Comparison of ENCODE assay signal across 24 mouse cellular contexts in genomic region chr14:105417967-105418366, GRCm38 (mm10).
A peak's percentile ranks its signal among the peaks of the same experiment; 100 is the strongest.
DNase-seq lines count a peak whose midpoint lies in the region; ATAC-seq and TF ChIP-seq lines count a peak whose summit lies in the region.
"Had no signal": no experiment of that assay in that cellular context is flagged by ENCODE, and none has a peak within 500 bp of the region (broad histone marks: within the 10 kb centered on the region; RNA-seq: fewer than 3 reads in every experiment).

No protein-coding gene starts in this region.

- peak; percentile 63 for DNase-seq in embryonic facial prominence, embryonic 14.5 days (ENCODE audit: low spot score)
- DNase-seq in embryonic facial prominence, embryonic 10.5 days (ENCODE audit: low spot score): no peak
- DNase-seq in lung, embryonic 14.5 days: peak; percentile 73
- DNase-seq in lung, postnatal 25 days (ENCODE audit: low spot score): no peak
- DNase-seq in lung, adult 2 months: no peak
- DNase-seq: adrenal gland, adult 8-10 months; adrenal gland, postnatal 14 days; adrenal gland, postnatal 36 days; B cell, adult 2 months; cerebellum, adult 11-12 months; cerebellum, adult 2 months; cerebellum, adult 9-10 months; cerebellum, postnatal 10 days; cerebellum, postnatal 25 days had no signal

- 28% methylated on average over 4 of the region's 4 CpGs for WGBS in embryonic facial prominence, embryonic 14.5 days
- 67% methylated on average over 4 of the region's 4 CpGs for WGBS in embryonic facial prominence, embryonic 10.5 days
- WGBS in lung, embryonic 14.5 days: 34% methylated on average over 4 of the region's 4 CpGs
- 35% methylated on average over 4 of the region's 4 CpGs for WGBS in lung, embryonic 16.5 days
- WGBS in lung, adult 2 months: 46% methylated on average over 4 of the region's 4 CpGs

- peaks cover 6% of the 10 kb centered on the region; the same call in 1 of the 2 replicates for H3K4me1 ChIP-seq in embryonic facial prominence, embryonic 14.5 days (ENCODE audit: control insufficient read depth, insufficient read depth, low read length)
- peaks cover 10% of the 10 kb centered on the region for H3K4me1 ChIP-seq in embryonic facial prominence, embryonic 10.5 days
- no peaks in the 10 kb centered on the region for H3K4me1 ChIP-seq in lung, embryonic 14.5 days (ENCODE audit: insufficient read depth)
- H3K4me1 ChIP-seq in lung, embryonic 16.5 days (replicated peaks; ENCODE audit: control insufficient read depth, insufficient read depth, low read length): peaks cover 5% of the 10 kb centered on the region; the same call in 1 of the 2 replicates
- no peaks in the 10 kb centered on the region for H3K4me1 ChIP-seq in lung, adult 2 months (ENCODE audit: control insufficient read depth, insufficient read depth, low read length)
- H3K4me1 ChIP-seq: forebrain, embryonic 13.5 days; forebrain, embryonic 15.5 days had no signal

- no peak overlapping the region for H3ac ChIP-seq in myocyte (ENCODE audit: control insufficient read depth, insufficient read length)

- no peak overlapping the region for H3K9ac ChIP-seq in embryonic facial prominence, embryonic 14.5 days (ENCODE audit: low read depth, low read length)
- no peak overlapping the region for H3K9ac ChIP-seq in lung, embryonic 14.5 days
- H3K9ac ChIP-seq in lung, embryonic 16.5 days (ENCODE audit: low read length): no peak overlapping the region
- H3K9ac ChIP-seq: embryonic facial prominence, embryonic 13.5 days; forebrain, embryonic 13.5 days; forebrain, embryonic 15.5 days had no signal

- H3K4me3 ChIP-seq in embryonic facial prominence, embryonic 14.5 days (ENCODE audit: low read depth, low read length): no peak overlapping the region
- H3K4me3 ChIP-seq in embryonic facial prominence, embryonic 10.5 days: no peak overlapping the region
- no peak overlapping the region for H3K4me3 ChIP-seq in lung, embryonic 14.5 days (ENCODE audit: low read depth, low read length)
- H3K4me3 ChIP-seq in lung, embryonic 16.5 days (ENCODE audit: low read length): no peak overlapping the region
- H3K4me3 ChIP-seq in lung, adult 2 months (replicated peaks; ENCODE audit: extremely low read depth, low read depth, low read length): no peak overlapping the region
- H3K4me3 ChIP-seq in myocyte: no peak overlapping the region
- H3K4me3 ChIP-seq: embryonic facial prominence, embryonic 13.5 days; forebrain, embryonic 13.5 days; forebrain, embryonic 15.5 days had no signal

- no peaks in the 10 kb centered on the region for H3K36me3 ChIP-seq in embryonic facial prominence, embryonic 14.5 days (ENCODE audit: control insufficient read depth, insufficient read depth, low read length)
- no peaks in the 10 kb centered on the region for H3K36me3 ChIP-seq in embryonic facial prominence, embryonic 10.5 days (replicated peaks)
- H3K36me3 ChIP-seq in lung, embryonic 14.5 days (ENCODE audit: insufficient read depth): no peaks in the 10 kb centered on the region
- H3K36me3 ChIP-seq in lung, embryonic 16.5 days (ENCODE audit: control insufficient read depth, insufficient read depth, low read length): no peaks in the 10 kb centered on the region
- no peaks in the 10 kb centered on the region for H3K36me3 ChIP-seq in myocyte (ENCODE audit: control insufficient read depth, insufficient read depth)
- H3K36me3 ChIP-seq: embryonic facial prominence, embryonic 13.5 days; forebrain, embryonic 15.5 days; G1E had no signal

- H3K79me2 ChIP-seq in myocyte (ENCODE audit: control insufficient read depth, insufficient read depth): no peaks in the 10 kb centered on the region

- no peaks in the 10 kb centered on the region for H3K9me3 ChIP-seq in embryonic facial prominence, embryonic 14.5 days (ENCODE audit: control insufficient read depth, low read length)
- no peaks in the 10 kb centered on the region for H3K9me3 ChIP-seq in embryonic facial prominence, embryonic 10.5 days
- H3K9me3 ChIP-seq in lung, embryonic 14.5 days (ENCODE audit: low read depth, low read length): no peaks in the 10 kb centered on the region
- no peaks in the 10 kb centered on the region for H3K9me3 ChIP-seq in lung, embryonic 16.5 days (ENCODE audit: control insufficient read depth, low read length)
- H3K9me3 ChIP-seq: embryonic facial prominence, embryonic 13.5 days; forebrain, embryonic 13.5 days; forebrain, embryonic 15.5 days had no signal

- no peak for ATAC-seq in embryonic facial prominence, embryonic 14.5 days (ENCODE audit: low read depth)
- peak; percentile 68 for ATAC-seq in lung, embryonic 14.5 days (ENCODE audit: insufficient read depth)
- ATAC-seq in lung, embryonic 16.5 days (ENCODE audit: low read depth): peak; percentile 76
- ATAC-seq: activated CD4-positive, CD25-positive, alpha-beta regulatory T cell, adult 4 months; CD4-positive, CD25-positive, alpha-beta regulatory T cell, adult 4 months; forebrain, embryonic 13.5 days; forebrain, embryonic 15.5 days; Patski had no signal

- TF ChIP-seq POLR2A in lung, adult 2 months (IDR thresholded peaks at IDR 0.05; ENCODE audit: borderline replicate concordance, extremely low read depth, low read depth, low read length): no peak
- no peak for TF ChIP-seq POLR2A in myocyte (IDR thresholded peaks at IDR 0.05; ENCODE audit: insufficient read length, low read depth)

- H3K27ac ChIP-seq in embryonic facial prominence, embryonic 14.5 days (replicated peaks; ENCODE audit: low read depth, low read length): no peak overlapping the region
- H3K27ac ChIP-seq in embryonic facial prominence, embryonic 10.5 days (replicated peaks): no peak overlapping the region
- H3K27ac ChIP-seq in lung, embryonic 14.5 days (ENCODE audit: low read depth): 0 out of 2 replicates have a peak overlapping the region, but pooled peaks have one; percentile 12
- no peak overlapping the region for H3K27ac ChIP-seq in lung, embryonic 16.5 days (ENCODE audit: low read length)
- H3K27ac ChIP-seq: embryonic facial prominence, embryonic 13.5 days; forebrain, embryonic 13.5 days; forebrain, embryonic 15.5 days had no signal

- TF ChIP-seq CTCF in lung, embryonic 14.5 days (IDR thresholded peaks at IDR 0.05; ENCODE audit: low read depth): no peak
- no peak for TF ChIP-seq CTCF in lung, adult 2 months (IDR thresholded peaks at IDR 0.05; ENCODE audit: insufficient read depth, low read length)

- no peaks in the 10 kb centered on the region for H3K27me3 ChIP-seq in embryonic facial prominence, embryonic 14.5 days (replicated peaks; ENCODE audit: control insufficient read depth, insufficient read depth, low read length)
- H3K27me3 ChIP-seq in embryonic facial prominence, embryonic 10.5 days (replicated peaks; ENCODE audit: low read depth, poor library complexity, severe bottlenecking): no peaks in the 10 kb centered on the region
- no peaks in the 10 kb centered on the region for H3K27me3 ChIP-seq in lung, embryonic 14.5 days (ENCODE audit: insufficient read depth, low read length)
- H3K27me3 ChIP-seq in lung, embryonic 16.5 days (ENCODE audit: control insufficient read depth, insufficient read depth, low read depth, low read length): no peaks in the 10 kb centered on the region
- H3K27me3 ChIP-seq in myocyte (ENCODE audit: control insufficient read depth, insufficient read depth, insufficient read length): no peaks in the 10 kb centered on the region
- H3K27me3 ChIP-seq: CH12.LX; embryonic facial prominence, embryonic 13.5 days; forebrain, embryonic 13.5 days; forebrain, embryonic 15.5 days had no signal

- no peak overlapping the region for H3K4me2 ChIP-seq in embryonic facial prominence, embryonic 14.5 days (ENCODE audit: low read depth, low read length)
- no peak overlapping the region for H3K4me2 ChIP-seq in lung, embryonic 14.5 days
- no peak overlapping the region for H3K4me2 ChIP-seq in lung, embryonic 16.5 days (ENCODE audit: low read depth, low read length)
- peak overlapping the region; percentile 32 for H3K4me2 ChIP-seq in myocyte (ENCODE audit: low read depth)
- H3K4me2 ChIP-seq: forebrain, embryonic 13.5 days; forebrain, embryonic 15.5 days had no signal

TF ChIP-seq in myocyte, 11 proteins besides CTCF, POLR2A, EP300 and RAD21:
- no peak for TF ChIP-seq MYOG (IDR thresholded peaks at IDR 0.05; ENCODE audit: control insufficient read depth in 1 of 3, insufficient read depth in 1 of 3, insufficient read length in 2 of 3, low read depth in 2 of 3)
- peak in 1 of 3 experiments; percentile 17 for TF ChIP-seq MYOD1 (IDR thresholded peaks at IDR 0.05; ENCODE audit: control insufficient read depth in 1 of 3, insufficient read length in 2 of 3, low read depth in 2 of 3)

Comparison
In these comparisons a context has a peak if more than half of its experiments do, and no peak if none do; other contexts are left out.
1. DNase-seq: peak in embryonic facial prominence, embryonic 14.5 days (single experiment) and lung, embryonic 14.5 days (single experiment); none in embryonic facial prominence, embryonic 10.5 days (single experiment), lung, postnatal 25 days (single experiment) and lung, adult 2 months (single experiment).